Mouse (Mus musculus): Measurements from ENCODE around the gene Tpgs1.
A peak's percentile ranks its signal among the peaks of the same experiment; 100 is the strongest.

Tpgs1 gene

GRCm38 (mm10) chr10:79712499-79713126, 43.4 kb downstream of the Tpgs1 start:
- DNase-seq (ENCODE audit: low read depth): peak; percentile 86

GRCm38 (mm10) chr10:79713163-79713562, 44.0 kb downstream of the Tpgs1 start:
- no peak for DNase-seq (ENCODE audit: low read depth)

- DNase-seq (ENCODE audit: low read depth): no peak
These were observed 45.8 kb downstream of the Tpgs1 start for GRCm38 (mm10) chr10:79714996-79715395.

GRCm38 (mm10) chr10:79716254-79716987, 47.3 kb downstream of the Tpgs1 start, which contains the start of gene Hcn2:
Gene Hcn2, plus strand, starts transcription at chr10:79716634.
- no peak for DNase-seq (ENCODE audit: low read depth)

GRCm38 (mm10) chr10:79716988-79717355, 47.8 kb downstream of the Tpgs1 start:
- DNase-seq (ENCODE audit: low read depth): peak; percentile 55

- DNase-seq (ENCODE audit: low read depth): peak; percentile 83
These were observed 48.6 kb downstream of the Tpgs1 start for GRCm38 (mm10) chr10:79717640-79718357.

GRCm38 (mm10) chr10:79721089-79721488, 51.9 kb downstream of the Tpgs1 start:
- no peak for DNase-seq (ENCODE audit: low read depth)

- no peak for DNase-seq (ENCODE audit: low read depth)
These were observed 53.9 kb downstream of the Tpgs1 start for GRCm38 (mm10) chr10:79723047-79723446.

GRCm38 (mm10) chr10:79723692-79724091, 54.5 kb downstream of the Tpgs1 start:
- no peak for DNase-seq (ENCODE audit: low read depth)

All from induced T-regulatory cell, adult 2 months (primary cell).